Mouse (Mus musculus): ENCODE data around the gene Platr17.

Platr17 gene

DNA sequence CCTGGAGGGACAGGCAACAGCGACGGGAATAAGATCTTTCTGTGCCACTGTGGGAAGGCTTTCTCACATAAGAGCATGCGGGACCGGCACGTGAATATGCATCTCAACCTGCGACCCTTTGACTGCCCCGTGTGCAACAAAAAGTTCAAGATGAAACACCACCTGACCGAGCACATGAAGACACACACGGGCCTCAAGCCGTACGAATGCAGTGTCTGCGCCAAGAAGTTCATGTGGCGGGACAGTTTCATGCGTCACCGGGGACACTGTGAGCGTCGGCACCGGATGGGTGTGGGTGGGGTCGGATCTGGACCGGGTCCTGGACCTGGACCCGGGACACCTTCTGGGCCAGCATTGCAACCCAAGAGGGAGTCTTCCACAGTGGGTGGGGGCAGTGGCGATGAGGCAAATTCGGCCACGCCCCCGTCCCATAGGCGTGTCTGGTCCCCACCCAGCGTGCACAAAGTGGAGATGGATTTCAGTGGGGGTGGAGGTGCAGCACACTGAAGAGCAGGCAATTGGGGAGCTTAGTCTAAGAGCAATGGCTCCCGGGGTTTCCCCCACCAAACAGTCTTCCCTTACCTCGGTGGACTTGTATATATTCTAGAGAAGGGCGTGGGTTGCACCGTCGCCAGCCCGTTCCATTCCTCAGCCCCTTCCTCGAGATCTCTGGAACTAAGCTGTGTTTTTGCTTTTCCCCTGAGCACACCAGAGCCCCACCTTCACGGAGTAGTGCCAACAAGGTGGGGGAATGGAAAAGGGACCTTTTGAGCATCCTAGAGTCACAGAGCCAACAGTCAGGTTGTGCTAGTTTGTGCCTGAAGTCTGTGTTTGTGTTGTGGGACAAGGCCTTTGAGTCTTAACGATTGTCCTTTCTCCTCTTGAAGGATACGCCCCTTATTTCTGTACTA is 13.6 kb downstream of the Platr17 start:
- DNase-seq (ENCODE audit: extremely low read depth, insufficient read length, low spot score): no peak

DNA sequence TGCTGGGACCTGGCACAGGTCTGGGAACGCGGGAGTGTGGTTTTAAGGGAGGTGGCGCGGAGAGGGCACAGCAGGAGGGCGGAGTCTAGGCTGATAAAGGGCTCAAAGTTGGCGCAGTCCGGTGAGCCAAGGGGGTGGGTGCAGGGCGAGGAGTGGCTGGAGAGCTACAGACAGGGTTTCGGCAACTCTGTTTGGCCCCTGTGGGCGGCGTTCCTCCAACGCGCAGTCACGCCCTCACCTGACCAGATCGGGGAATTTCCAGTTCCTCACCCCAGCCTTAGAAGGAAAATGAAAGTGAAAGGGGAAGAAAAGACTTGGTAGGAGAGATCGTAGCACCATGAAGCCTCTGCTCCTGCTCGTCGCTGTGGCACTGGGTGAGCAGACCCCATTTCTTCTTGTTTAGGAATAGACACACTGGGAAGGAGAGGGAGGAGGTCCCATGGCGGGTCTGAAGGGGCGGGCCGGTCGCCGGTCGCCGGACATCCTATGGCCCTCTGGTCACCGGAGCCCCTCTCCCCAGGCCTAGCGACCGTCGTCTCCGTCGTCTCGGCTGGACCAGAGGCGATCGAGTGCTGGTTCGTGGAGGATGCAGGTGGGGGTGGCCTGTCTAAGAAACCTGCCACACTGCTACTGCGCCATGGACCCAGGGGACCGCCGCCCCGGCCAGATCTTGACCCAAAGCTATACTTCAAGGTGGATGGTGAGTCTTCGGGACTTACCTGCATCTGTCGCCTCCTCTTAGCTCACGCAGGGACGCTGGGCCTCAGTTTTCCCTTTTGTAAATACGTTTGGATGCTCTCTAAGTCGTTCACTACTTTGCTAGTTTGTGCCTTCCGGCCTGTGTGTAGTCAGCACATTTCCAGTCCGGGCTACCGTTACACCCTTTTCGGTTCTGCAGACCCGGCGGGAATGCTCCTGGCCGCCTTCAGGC is 14.7 kb downstream of the Platr17 start:
- DNase-seq (ENCODE audit: extremely low read depth, insufficient read length, low spot score): peak; percentile 91

- DNase-seq (ENCODE audit: extremely low read depth, insufficient read length, low spot score): peak; percentile 90
These were observed 15.6 kb downstream of the Platr17 start for GRCm38 (mm10) chr17:33920282-33921097.

DNA sequence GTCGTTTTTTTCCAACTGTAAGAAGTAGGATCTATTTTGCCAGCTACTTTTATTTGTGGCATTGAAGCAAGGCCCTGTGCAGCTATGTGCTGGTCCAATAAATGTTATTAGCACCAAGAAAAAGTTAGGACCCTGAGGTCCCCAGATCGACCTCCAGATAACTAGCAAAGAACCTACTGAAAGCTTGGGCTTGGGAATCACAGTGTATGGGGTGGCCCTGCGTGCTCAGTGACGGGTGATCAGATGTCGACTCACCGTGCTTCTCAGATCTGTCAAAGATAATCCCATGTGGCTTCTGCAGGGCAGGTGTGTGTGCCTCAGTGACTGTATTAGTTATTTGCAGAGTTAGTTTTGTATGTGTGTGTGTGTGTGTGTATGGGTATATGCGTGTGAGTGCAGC is 16.4 kb downstream of the Platr17 start:
- DNase-seq (ENCODE audit: extremely low read depth, insufficient read length, low spot score): no peak

DNA sequence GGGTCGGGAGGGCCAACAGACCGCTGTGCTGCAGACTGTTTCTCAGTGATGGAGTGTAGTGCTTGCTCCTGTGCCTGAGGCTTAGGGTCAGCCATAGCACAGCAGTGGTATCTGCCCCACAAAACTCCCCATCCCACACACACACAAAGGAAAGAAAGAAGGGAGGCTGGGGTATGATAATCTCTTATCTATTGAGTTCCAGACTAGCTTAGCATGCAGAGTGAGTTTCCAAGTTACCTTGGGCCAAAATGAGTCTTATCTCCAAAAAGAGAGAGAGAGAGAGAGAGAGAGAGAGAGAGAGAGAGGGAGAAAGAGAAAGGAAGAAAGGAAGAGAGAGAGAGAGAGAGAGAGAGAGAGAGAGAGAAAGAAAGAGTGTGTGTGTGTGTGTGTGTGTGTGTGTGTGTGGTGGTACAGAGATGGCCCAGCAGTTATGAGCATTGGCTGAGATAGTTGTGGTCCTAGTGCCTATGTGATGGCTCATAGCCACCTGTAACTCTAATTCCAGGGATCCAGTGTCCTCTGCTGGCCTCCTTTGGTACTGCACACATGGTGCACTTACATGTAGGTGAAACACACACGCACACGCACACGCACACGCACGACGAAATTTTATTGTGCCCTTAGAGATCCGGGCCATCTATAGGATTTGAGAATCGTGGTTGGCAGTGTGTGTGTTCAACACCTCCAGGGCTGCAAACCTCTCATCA is 19.8 kb downstream of the Platr17 start:
- DNase-seq (ENCODE audit: extremely low read depth, insufficient read length, low spot score): no peak

- no peak for DNase-seq (ENCODE audit: extremely low read depth, insufficient read length, low spot score)
These were observed 20.6 kb downstream of the Platr17 start for GRCm38 (mm10) chr17:33925406-33926116.

DNA sequence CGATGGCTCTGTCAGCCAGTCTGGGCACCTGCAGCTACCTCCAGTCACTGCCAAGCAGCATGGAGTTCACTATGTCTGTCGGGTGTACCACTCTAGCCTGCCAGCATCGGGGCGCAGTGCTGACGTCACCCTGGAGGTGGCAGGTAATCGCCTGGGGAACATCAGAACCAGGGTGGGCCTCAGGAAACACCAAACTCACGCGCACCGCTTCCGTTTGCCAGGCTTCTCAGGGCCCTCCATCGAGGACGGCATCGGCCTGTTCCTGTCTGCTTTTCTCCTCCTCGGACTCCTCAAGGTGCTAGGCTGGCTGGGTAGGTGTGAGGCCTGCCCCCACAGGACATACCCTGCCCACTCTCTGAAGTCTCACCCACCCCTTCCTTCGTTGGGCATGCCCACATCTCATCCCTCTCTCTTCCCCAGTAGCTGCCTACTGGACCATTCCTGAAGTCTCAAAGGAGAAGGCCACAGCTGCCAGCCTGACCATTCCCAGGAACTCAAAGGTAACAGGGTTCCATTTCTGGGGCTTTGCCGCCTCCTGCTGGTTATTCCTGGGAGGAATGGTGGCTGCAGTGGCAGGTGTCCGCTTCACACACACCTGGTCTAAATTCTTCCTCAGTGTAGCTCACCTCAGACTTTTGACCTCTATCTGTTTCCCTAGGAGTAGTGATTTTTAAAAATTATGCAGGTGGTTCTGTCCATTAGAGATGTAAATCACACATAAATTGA is 21.4 kb downstream of the Platr17 start:
- no peak for DNase-seq (ENCODE audit: extremely low read depth, insufficient read length, low spot score)

GRCm38 (mm10) chr17:33928251-33928947 is 23.5 kb downstream of the Platr17 start:
- no peak for DNase-seq (ENCODE audit: extremely low read depth, insufficient read length, low spot score)

DNA sequence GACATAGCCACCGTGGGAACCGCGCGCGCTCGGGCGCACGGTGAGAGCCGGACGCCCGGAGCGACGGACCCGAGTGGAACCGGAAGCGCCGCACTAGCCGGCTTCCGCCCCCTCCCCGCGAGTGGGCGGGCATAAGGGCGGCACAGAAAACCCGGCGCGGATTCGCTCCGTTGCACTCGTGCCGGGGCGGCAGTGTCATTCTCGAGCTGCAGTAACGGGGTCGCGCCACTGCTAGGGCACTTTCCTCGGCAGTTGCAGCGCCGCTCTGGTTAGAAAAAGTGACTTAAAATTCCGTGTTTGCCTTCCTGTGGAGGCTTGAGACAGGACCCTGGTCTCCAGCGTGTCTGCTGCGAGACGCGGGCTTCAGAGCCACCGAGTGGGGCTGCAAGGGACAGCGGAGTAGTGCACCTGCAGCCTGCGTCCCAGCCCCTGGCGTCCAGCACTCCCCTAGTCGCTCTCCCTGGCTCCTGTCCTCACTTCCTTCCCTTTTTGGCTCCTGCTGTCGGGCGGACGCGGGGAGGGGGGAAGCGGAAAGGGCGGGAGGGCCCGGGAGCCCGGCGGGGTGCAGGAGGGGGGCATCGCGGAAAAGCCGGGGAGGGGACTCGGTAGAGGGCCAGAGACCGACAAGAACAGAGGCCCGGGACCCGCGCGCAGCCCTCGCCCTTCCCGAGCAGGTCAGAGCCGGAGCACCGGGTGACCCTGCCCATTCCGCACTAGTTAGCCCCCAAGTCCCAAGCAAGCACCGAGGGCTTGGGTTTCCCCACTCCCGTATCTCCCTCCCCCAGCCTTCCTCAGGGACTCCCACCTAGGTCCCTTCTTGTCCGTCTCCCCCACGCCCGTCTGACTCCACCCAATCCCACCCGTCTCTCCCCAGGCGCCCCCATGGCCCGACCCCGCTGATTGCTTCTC is 24.7 kb downstream of the Platr17 start, which contains the start of gene Rgl2:
Gene Rgl2, plus strand, starts transcription at position 173 of the 909 bp plus-strand sequence.
- DNase-seq (ENCODE audit: extremely low read depth, insufficient read length, low spot score): peak; percentile 92

- peak; percentile 65 for DNase-seq (ENCODE audit: extremely low read depth, insufficient read length, low spot score)
These were observed 25.6 kb downstream of the Platr17 start for GRCm38 (mm10) chr17:33930280-33931158.

GRCm38 (mm10) chr17:33931159-33931866 is 26.4 kb downstream of the Platr17 start:
- no peak for DNase-seq (ENCODE audit: extremely low read depth, insufficient read length, low spot score)

- no peak for DNase-seq (ENCODE audit: extremely low read depth, insufficient read length, low spot score)
These were observed 27.0 kb downstream of the Platr17 start for GRCm38 (mm10) chr17:33931947-33932346.

GRCm38 (mm10) chr17:33932448-33932847 is 27.5 kb downstream of the Platr17 start:
- no peak for DNase-seq (ENCODE audit: extremely low read depth, insufficient read length, low spot score)

- DNase-seq (ENCODE audit: extremely low read depth, insufficient read length, low spot score): no peak
These were observed 28.0 kb downstream of the Platr17 start for GRCm38 (mm10) chr17:33932970-33933369.

DNA sequence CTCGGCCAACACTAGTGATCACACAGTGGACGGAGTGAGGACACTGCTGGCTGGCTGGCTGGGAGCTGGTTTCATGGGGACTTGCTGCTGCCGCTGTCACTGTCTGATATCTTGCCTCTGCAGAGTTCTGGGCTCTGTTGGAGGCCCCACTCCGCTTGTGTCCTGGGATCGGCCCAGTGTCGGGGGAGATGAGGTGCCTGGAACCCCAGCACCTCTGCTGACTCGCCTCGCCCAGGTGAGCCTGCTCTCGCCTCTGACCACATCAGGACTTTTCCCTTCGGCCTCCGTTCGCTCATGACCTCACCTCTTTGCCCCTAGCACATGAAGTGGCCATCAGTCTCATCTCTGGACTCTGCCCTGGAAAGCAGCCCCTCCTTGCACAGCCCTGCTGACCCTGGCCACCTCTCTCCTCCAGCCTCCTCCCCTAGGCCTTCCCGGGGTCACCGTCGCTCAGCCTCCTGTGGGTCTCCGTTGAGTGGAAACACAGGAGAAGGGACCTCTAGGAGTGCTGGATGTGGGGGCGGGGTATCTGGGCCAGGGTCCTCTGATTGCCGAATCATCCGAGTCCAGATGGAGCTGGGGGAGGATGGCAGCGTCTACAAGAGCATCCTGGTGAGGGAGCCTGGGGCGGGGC is 30.6 kb downstream of the Platr17 start:
- DNase-seq (ENCODE audit: extremely low read depth, insufficient read length, low spot score): no peak
